Mouse (Mus musculus) lung, embryonic 14.5 days (tissue): ENCODE measurements around the gene Mid1. TPM values are rescaled to one million over a fixed set of nuclear protein-coding genes. Genes with fewer than 3 reads are reported as not detected.
A peak's percentile ranks its signal among the peaks of the same experiment; 100 is the strongest.

Source experiments
- ATAC-seq: fragments of 200-750 bp; cut with Nextera tagmentation; 2 replicates; pipeline ENCODE4 v1.8.0; 2017; ENCODE audit warnings: mild to moderate bottlenecking, moderate TSS enrichment, moderate library complexity; ENCODE audit not compliant: insufficient read depth
- DNase-seq: peaks from one replicate; pipeline ENCODE4 v3.0.0-alpha.2; 2015
- H3K27ac ChIP-seq: fragments of 300-500 bp; sonication (generic); 2 replicates; pipeline ENCODE4 v1.5.1; 2014; ENCODE audit warnings: low read depth, mild to moderate bottlenecking, moderate library complexity
- H3K27me3 ChIP-seq: fragments of 300-500 bp; sonication (generic); 2 replicates; pipeline ENCODE4 v1.6.1; 2014; ENCODE audit warnings: low read length, control low read depth; ENCODE audit not compliant: insufficient read depth
- H3K36me3 ChIP-seq: fragments of 300-500 bp; sonication (generic); 2 replicates; pipeline ENCODE4 v1.6.1; 2014; ENCODE audit warnings: control low read depth; ENCODE audit not compliant: insufficient read depth
- H3K4me1 ChIP-seq: fragments of 300-500 bp; sonication (generic); 2 replicates; pipeline ENCODE4 v1.6.1; 2014; ENCODE audit warnings: antibody characterized with exemption, control low read depth; ENCODE audit not compliant: insufficient read depth
- H3K4me2 ChIP-seq: fragments of 300-500 bp; sonication (generic); 2 replicates; pipeline ENCODE4 v1.6.1; 2014; ENCODE audit warnings: mild to moderate bottlenecking
- H3K4me3 ChIP-seq: fragments of 300-500 bp; sonication (generic); 2 replicates; pipeline ENCODE4 v1.5.1; 2014; ENCODE audit warnings: low read depth, low read length
- H3K9ac ChIP-seq: fragments of 300-500 bp; sonication (generic); 2 replicates; pipeline ENCODE4 v1.6.1; 2014
- H3K9me3 ChIP-seq: fragments of 300-500 bp; sonication (generic); 2 replicates; pipeline ENCODE4 v1.6.1; 2016; ENCODE audit warnings: low read depth, low read length, control low read depth
- CTCF ChIP-seq: IDR thresholded peaks from 2 replicates; pipeline ENCODE4 v1.5.1; 2016; ENCODE audit warnings: antibody characterized with exemption, low read depth
- WGBS: fragments of 180-500 bp; shearing (Covaris S2); extraction: QIAGEN DNeasy Blood & Tissue Kit; methylation state at CpG from one replicate; pipeline ENCODE4 v1.1.7; 2014; 5-methylcytosine and 5-hydroxymethylcytosine counted together
- polyA plus RNA-seq: library from polyadenylated mRNA; unstranded; fragments of >200 nt; fragmentation: Nextera tagmentation; extraction: Ambion mirVana; gene quantifications from 2 replicates; pipeline ENCODE4 v1.2.1, GENCODE M21; 2014

The Mid1 gene
- polyA plus RNA-seq, 1 experiment from 2014 or later = 9.5 TPM

- ATAC-seq (no peak), DNase-seq (no peak)
- Histone ChIP-seq H3K4me3 (no peak overlapping the region), H3K36me3 (no peaks in the 10 kb centered on the region), H3K9ac (no peak overlapping the region), H3K27me3 (0 out of 2 replicates have a peak, but pooled peaks cover 4% of the 10 kb centered on the region), H3K9me3 (no peaks in the 10 kb centered on the region), H3K4me1 (no peaks in the 10 kb centered on the region), H3K27ac (no peak overlapping the region), H3K4me2 (no peak overlapping the region)
- 57% methylated on average over 4 of the region's 4 CpGs for WGBS
- no peak for TF ChIP-seq CTCF
Measured at GRCm38 (mm10) chrX:169794421-169794820, 109.4 kb downstream of the Mid1 start.

DNA sequence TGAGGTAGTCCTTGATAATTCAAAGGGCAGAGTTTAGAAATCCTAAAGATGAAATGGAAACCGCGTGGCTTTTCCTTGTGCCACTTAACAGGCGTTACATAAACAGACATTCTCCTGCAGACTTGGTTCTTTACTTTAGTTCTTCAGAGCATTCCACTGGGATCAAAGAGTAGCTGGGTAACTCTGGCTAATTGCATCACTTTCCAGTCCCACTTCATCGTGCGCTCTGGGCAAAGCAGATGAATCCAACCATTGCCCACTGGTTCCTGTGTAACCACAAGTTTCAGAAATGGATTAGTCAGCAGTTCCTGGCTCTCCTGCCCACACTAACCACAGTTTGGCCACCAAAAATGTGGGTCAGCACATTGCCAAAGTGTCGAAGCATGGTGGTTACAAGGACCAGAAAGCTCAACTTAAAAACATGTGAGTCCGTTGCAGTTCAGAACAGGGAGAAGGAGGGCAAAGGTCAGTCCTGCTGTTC, 109.9 kb downstream of the Mid1 start:
- peak; percentile 11 for DNase-seq
- H3K27me3 ChIP-seq = 0 out of 2 replicates have a peak, but pooled peaks cover 4% of the 10 kb centered on the region
- no peak overlapping the region for H3K4me2 ChIP-seq
- no peak overlapping the region for H3K27ac ChIP-seq
- no peak overlapping the region for H3K9ac ChIP-seq
- no peak for ATAC-seq
- H3K4me3 ChIP-seq = no peak overlapping the region
- no peak for TF ChIP-seq CTCF
- no peaks in the 10 kb centered on the region for H3K36me3 ChIP-seq
- WGBS = 39% methylated on average over 7 of the region's 7 CpGs
- no peaks in the 10 kb centered on the region for H3K9me3 ChIP-seq
- no peaks in the 10 kb centered on the region for H3K4me1 ChIP-seq

DNA sequence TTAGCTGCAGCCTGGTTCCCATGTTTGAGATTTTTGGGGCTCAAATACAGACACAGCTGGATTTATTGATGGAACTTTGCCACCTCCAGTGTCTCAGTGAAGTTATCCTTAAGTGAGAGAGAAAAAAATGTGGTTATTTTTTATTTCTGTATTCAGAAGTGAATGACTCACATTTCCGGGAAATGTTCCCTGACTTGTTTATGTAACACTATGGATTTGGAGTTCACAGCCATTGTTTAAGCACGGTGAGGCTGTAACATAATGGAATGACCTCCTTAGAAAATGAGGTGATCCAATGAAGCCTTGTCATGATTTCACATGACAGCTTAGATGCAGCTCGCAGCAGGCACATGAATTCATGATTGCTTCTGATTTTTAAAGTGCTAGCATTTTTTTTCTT, 112.1 kb downstream of the Mid1 start:
- Histone ChIP-seq H3K4me2 (no peak overlapping the region), H3K27me3 (0 out of 2 replicates have a peak, but pooled peaks cover 4% of the 10 kb centered on the region), H3K4me1 (no peaks in the 10 kb centered on the region), H3K4me3 (no peak overlapping the region), H3K36me3 (no peaks in the 10 kb centered on the region), H3K27ac (no peak overlapping the region), H3K9me3 (no peaks in the 10 kb centered on the region), H3K9ac (no peak overlapping the region)
- WGBS = 34% methylated on average over 3 of the region's 3 CpGs
- no peak for TF ChIP-seq CTCF
- ATAC-seq (no peak), DNase-seq (peak; percentile 46)

- no peak overlapping the region for H3K27ac ChIP-seq
- no peaks in the 10 kb centered on the region for H3K9me3 ChIP-seq
- peak; percentile 78 for DNase-seq
- H3K27me3 ChIP-seq = no peaks in the 10 kb centered on the region
- H3K4me3 ChIP-seq = peak overlapping the region; percentile 23
- H3K36me3 ChIP-seq = no peaks in the 10 kb centered on the region
- H3K9ac ChIP-seq = no peak overlapping the region
- no peak for ATAC-seq
- peak overlapping the region; percentile 37; the same call in 1 of the 2 replicates for H3K4me2 ChIP-seq
- TF ChIP-seq CTCF = peak; percentile 40; the same call in 1 of the 2 replicates
- WGBS = 5% methylated on average over 11 of the region's 11 CpGs
- H3K4me1 ChIP-seq = no peaks in the 10 kb centered on the region
Measured at GRCm38 (mm10) chrX:169798987-169799680, 114.1 kb downstream of the Mid1 start.

DNA sequence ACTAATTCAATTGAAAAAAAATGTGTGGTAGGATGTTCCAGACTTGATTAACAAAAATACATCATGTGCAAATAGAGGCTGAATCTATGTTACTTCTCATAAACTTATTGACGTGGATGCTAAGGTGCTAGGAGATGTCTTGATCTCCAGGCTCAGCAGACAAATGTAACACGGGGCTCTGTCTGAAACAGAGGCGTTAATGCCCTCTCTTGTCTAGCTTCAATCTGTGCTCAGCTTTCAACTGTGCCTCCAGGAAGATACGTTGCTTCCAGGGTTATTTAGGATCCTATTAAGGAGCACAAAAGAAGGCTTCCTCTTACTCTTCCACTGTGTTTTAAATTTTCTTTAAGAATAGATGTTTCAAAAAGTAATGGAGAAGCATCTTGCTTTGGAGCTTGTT, 115.2 kb downstream of the Mid1 start:
- ATAC-seq = no peak
- Histone ChIP-seq H3K4me2 (no peak overlapping the region), H3K9me3 (no peaks in the 10 kb centered on the region), H3K4me1 (no peaks in the 10 kb centered on the region), H3K27ac (no peak overlapping the region), H3K36me3 (no peaks in the 10 kb centered on the region), H3K9ac (no peak overlapping the region), H3K27me3 (no peaks in the 10 kb centered on the region), H3K4me3 (no peak overlapping the region)
- DNase-seq = no peak
- 45% methylated on average over 4 of the region's 4 CpGs for WGBS
- TF ChIP-seq CTCF = no peak

GRCm38 (mm10) chrX:169805791-169806190, 120.8 kb downstream of the Mid1 start:
- H3K4me3 ChIP-seq = no peak overlapping the region
- ATAC-seq = no peak
- no peak for TF ChIP-seq CTCF
- 58% methylated on average over 5 of the region's 5 CpGs for WGBS
- no peaks in the 10 kb centered on the region for H3K9me3 ChIP-seq
- H3K4me1 ChIP-seq = no peaks in the 10 kb centered on the region
- no peaks in the 10 kb centered on the region for H3K27me3 ChIP-seq
- no peak for DNase-seq
- no peak overlapping the region for H3K9ac ChIP-seq
- no peak overlapping the region for H3K4me2 ChIP-seq
- H3K36me3 ChIP-seq = no peaks in the 10 kb centered on the region
- H3K27ac ChIP-seq = no peak overlapping the region

GRCm38 (mm10) chrX:169807744-169808143, 122.7 kb downstream of the Mid1 start:
- no peaks in the 10 kb centered on the region for H3K27me3 ChIP-seq
- peak; percentile 7 for DNase-seq
- no peaks in the 10 kb centered on the region for H3K4me1 ChIP-seq
- 84% methylated on average over 3 of the region's 3 CpGs for WGBS
- no peak overlapping the region for H3K4me2 ChIP-seq
- no peak for ATAC-seq
- no peak for TF ChIP-seq CTCF
- H3K4me3 ChIP-seq = no peak overlapping the region
- no peaks in the 10 kb centered on the region for H3K9me3 ChIP-seq
- H3K27ac ChIP-seq = no peak overlapping the region
- no peaks in the 10 kb centered on the region for H3K36me3 ChIP-seq
- H3K9ac ChIP-seq = no peak overlapping the region
